Comparison of ENCODE assay signal across 8 mouse cellular contexts in genomic region chr5:137381152-137381551, GRCm38 (mm10). TPM values are rescaled to one million over a fixed set of nuclear protein-coding genes. Genes with fewer than 3 reads are reported as not detected.
A peak's percentile ranks its signal among the peaks of the same experiment; 100 is the strongest.
DNase-seq lines count a peak whose midpoint lies in the region; ATAC-seq and TF ChIP-seq lines count a peak whose summit lies in the region.

No protein-coding gene starts in this region.

- WGBS in hindbrain, embryonic 11.5 days: 40% methylated on average over 3 of the region's 4 CpGs
- WGBS in hindbrain, embryonic 12.5 days: 53% methylated on average over 4 of the region's 4 CpGs

- DNase-seq in hindbrain, embryonic 11.5 days (ENCODE audit: low spot score): peak; percentile 78
- peak; percentile 32 for DNase-seq in c-Kit-positive CD71-positive TER-119-negative erythroid progenitor cells, embryonic 14.5 days (ENCODE audit: low read depth)
- peak; percentile 61 for DNase-seq in gastrocnemius, postnatal 14 days
- peak; percentile 13 to 38 for DNase-seq in left cerebral cortex, postnatal 25 days (ENCODE audit: low spot score in 2 of 2)
- peak; percentile 81 for DNase-seq in retina, embryonic 14.5 days (ENCODE audit: low spot score)
- DNase-seq in thymus, postnatal 4 days: peak; percentile 84

- H3K4me3 ChIP-seq in hindbrain, embryonic 11.5 days (ENCODE audit: low read depth, low read length): no peak overlapping the region
- no peak overlapping the region for H3K4me3 ChIP-seq in hindbrain, embryonic 12.5 days
- no peak overlapping the region for H3K4me3 ChIP-seq in ES-Bruce4 (ENCODE audit: low read depth, low read length)

- intact Hi-C loops in gastrocnemius, postnatal 14 days (cut with DNase I; ENCODE audit: low total_unique reads): no loop called here
- intact Hi-C loops in left cerebral cortex, postnatal 25 days (cut with DNase I): no loop called here

- no peak for ATAC-seq in hindbrain, embryonic 11.5 days (ENCODE audit: low FRiP score)
- no peak for ATAC-seq in hindbrain, embryonic 12.5 days (ENCODE audit: low FRiP score)

- TF ChIP-seq CTCF in ES-Bruce4 (IDR thresholded peaks at IDR 0.05; ENCODE audit: low read depth, low read length): peak; percentile 70

- TF ChIP-seq EP300 in ES-Bruce4 (IDR thresholded peaks at IDR 0.05; ENCODE audit: insufficient read depth, low read depth, low read length): no peak

- H3K9me3 ChIP-seq in hindbrain, embryonic 11.5 days (ENCODE audit: control insufficient read depth, low read length): no peaks in the 10 kb centered on the region
- no peaks in the 10 kb centered on the region for H3K9me3 ChIP-seq in hindbrain, embryonic 12.5 days (replicated peaks)
- no peaks in the 10 kb centered on the region for H3K9me3 ChIP-seq in ES-Bruce4 (replicated peaks; ENCODE audit: control insufficient read depth, insufficient read depth, low read length, poor library complexity, severe bottlenecking)

- H3K9ac ChIP-seq in hindbrain, embryonic 11.5 days (ENCODE audit: low read depth, low read length): no peak overlapping the region
- no peak overlapping the region for H3K9ac ChIP-seq in hindbrain, embryonic 12.5 days
- H3K9ac ChIP-seq in ES-Bruce4 (ENCODE audit: low read depth, poor library complexity, severe bottlenecking): no peak overlapping the region

- no peaks in the 10 kb centered on the region for H3K27me3 ChIP-seq in hindbrain, embryonic 11.5 days (ENCODE audit: control insufficient read depth, insufficient read depth, low read length)
- no peaks in the 10 kb centered on the region for H3K27me3 ChIP-seq in hindbrain, embryonic 12.5 days
- H3K27me3 ChIP-seq in ES-Bruce4 (ENCODE audit: control insufficient read depth, insufficient read depth, low read length, poor library complexity, severe bottlenecking): no peaks in the 10 kb centered on the region

- no peak overlapping the region for H3K27ac ChIP-seq in hindbrain, embryonic 11.5 days (ENCODE audit: low read depth, low read length)
- no peak overlapping the region for H3K27ac ChIP-seq in hindbrain, embryonic 12.5 days
- no peak overlapping the region for H3K27ac ChIP-seq in ES-Bruce4 (ENCODE audit: insufficient read depth, low read length)

- no peaks in the 10 kb centered on the region for H3K4me1 ChIP-seq in hindbrain, embryonic 11.5 days (replicated peaks; ENCODE audit: control insufficient read depth, insufficient read depth, low read length)
- peaks cover 13% of the 10 kb centered on the region for H3K4me1 ChIP-seq in hindbrain, embryonic 12.5 days
- peaks cover 4% of the 10 kb centered on the region for H3K4me1 ChIP-seq in ES-Bruce4 (ENCODE audit: control insufficient read depth, insufficient read depth, low read length)

- H3K36me3 ChIP-seq in hindbrain, embryonic 11.5 days (ENCODE audit: control insufficient read depth, insufficient read depth, low read length): no peaks in the 10 kb centered on the region
- H3K36me3 ChIP-seq in hindbrain, embryonic 12.5 days: no peaks in the 10 kb centered on the region
- no peaks in the 10 kb centered on the region for H3K36me3 ChIP-seq in ES-Bruce4 (ENCODE audit: control insufficient read depth, insufficient read depth, low read length, poor library complexity, severe bottlenecking)

- no peak overlapping the region for H3K4me2 ChIP-seq in hindbrain, embryonic 11.5 days (replicated peaks; ENCODE audit: low read depth, low read length)
- H3K4me2 ChIP-seq in hindbrain, embryonic 12.5 days (replicated peaks): no peak overlapping the region

- no peak for TF ChIP-seq POLR2A in ES-Bruce4 (IDR thresholded peaks at IDR 0.05; ENCODE audit: insufficient read depth, low read length)

RNA-seq across cellular contexts. Expression of gene Ephb4, which starts 31.2 kb away (rescaled TPM):
- polyA plus RNA-seq in hindbrain, embryonic 11.5 days (2014; fragmentation: Nextera tagmentation; extraction: Ambion mirVana): 21.0 and 21.3 TPM in 2 replicates
- polyA plus RNA-seq in hindbrain, embryonic 12.5 days (2016; fragmentation: Nextera tagmentation; extraction: Ambion mirVana): 40.9 and 45.0 TPM in 2 replicates
- 17.1 and 20.7 TPM in 2 replicates for polyA plus RNA-seq in ES-Bruce4 (2011; ENCODE audit: insufficient read depth, insufficient read length, low read depth, missing spikeins)
- total RNA-seq in gastrocnemius, postnatal 14 days (2021): 10 to 100 TPM; 26.5 to 27.4 TPM
- 1 to 10 TPM; 5.2 to 5.5 TPM for total RNA-seq in left cerebral cortex, postnatal 25 days (2021)

RNA-seq across cellular contexts. Expression of gene Slc12a9, which starts 47.8 kb away (rescaled TPM):
- polyA plus RNA-seq in hindbrain, embryonic 11.5 days (2014; fragmentation: Nextera tagmentation; extraction: Ambion mirVana): 7.1 and 7.5 TPM in 2 replicates
- polyA plus RNA-seq in hindbrain, embryonic 12.5 days (2016; fragmentation: Nextera tagmentation; extraction: Ambion mirVana): 21.9 and 23.6 TPM in 2 replicates
- 7.9 and 8.8 TPM in 2 replicates for polyA plus RNA-seq in ES-Bruce4 (2011; ENCODE audit: insufficient read depth, insufficient read length, low read depth, missing spikeins)
- 1 to 10 TPM; 3.1 to 3.3 TPM for total RNA-seq in gastrocnemius, postnatal 14 days (2021)
- total RNA-seq in left cerebral cortex, postnatal 25 days (2021): 10 to 100 TPM; 21.3 to 23.2 TPM

Comparison
In these comparisons a context has a peak if more than half of its experiments do, and no peak if none do; other contexts are left out.
1. DNase-seq: peak in every context shown above with its lines; median percentile 84 in thymus, postnatal 4 days; 81 in retina, embryonic 14.5 days; 78 in hindbrain, embryonic 11.5 days; 61 in gastrocnemius, postnatal 14 days; 32 in c-Kit-positive CD71-positive TER-119-negative erythroid progenitor cells, embryonic 14.5 days; 26 in left cerebral cortex, postnatal 25 days.